Mouse (Mus musculus) bone marrow, adult 2 months (tissue): ENCODE measurements around the gene Myadml2.

Experiments
- CTCF ChIP-seq: fragments of 200-500 bp; IDR thresholded peaks from 2 replicates; pipeline ENCODE4 v1.5.1; 2011; ENCODE audit warnings: low read length, control low read depth; ENCODE audit not compliant: control insufficient read depth, insufficient read depth
- POLR2A ChIP-seq: fragments of 200-500 bp; IDR thresholded peaks from 2 replicates; pipeline ENCODE4 v1.6.1; 2011; ENCODE audit warnings: low read depth, mild to moderate bottlenecking, control low read depth, low read length, borderline replicate concordance; ENCODE audit not compliant: control insufficient read depth

- TF ChIP-seq CTCF (no peak), POLR2A (no peak)
These were observed 19.2 kb downstream of the Myadml2 start for GRCm38 (mm10) chr11:120628601-120629340.
